Mouse (Mus musculus) olfactory bulb, adult 2 months (tissue): ENCODE results near the gene Snai3.

Experiments
- CTCF ChIP-seq: fragments of 200-500 bp; IDR thresholded peaks from 2 replicates; pipeline ENCODE4 v1.5.1; 2012; ENCODE audit warnings: low read depth, mild to moderate bottlenecking, low read length, moderate library complexity; ENCODE audit not compliant: insufficient read depth
- POLR2A ChIP-seq: fragments of 200-500 bp; IDR thresholded peaks from 2 replicates; pipeline ENCODE4 v1.6.1; 2012; ENCODE audit warnings: mild to moderate bottlenecking, low read depth, low read length, moderate library complexity; ENCODE audit not compliant: insufficient read depth

GRCm38 (mm10) chr8:122462510-122462909 is 2.0 kb upstream of the Snai3 start:
- TF ChIP-seq POLR2A (no peak), CTCF (no peak)
